Mouse (Mus musculus) limb, embryonic 13.5 days (tissue): ENCODE data around the gene Slc2a5. TPM values are rescaled to one million over a fixed set of nuclear protein-coding genes. Genes with fewer than 3 reads are reported as not detected.

Experiments
- ATAC-seq: fragments of 200-750 bp; cut with Nextera tagmentation; 2 replicates; pipeline ENCODE4 v1.8.0; 2017; ENCODE audit warnings: low read depth, moderate number of reproducible peaks, moderate TSS enrichment; ENCODE audit not compliant: low FRiP score
- H3K27ac ChIP-seq: fragments of 300-500 bp; sonication (generic); 2 replicates; pipeline ENCODE4 v1.5.1; 2015; ENCODE audit warnings: inconsistent platforms, mild to moderate bottlenecking, moderate library complexity
- H3K27me3 ChIP-seq: fragments of 300-500 bp; sonication (generic); 2 replicates; pipeline ENCODE4 v1.6.1; 2015; ENCODE audit warnings: mild to moderate bottlenecking, inconsistent platforms
- H3K36me3 ChIP-seq: fragments of 300-500 bp; sonication (generic); 2 replicates; pipeline ENCODE4 v1.6.1; 2015; ENCODE audit warnings: inconsistent platforms, mild to moderate bottlenecking, moderate library complexity
- H3K4me1 ChIP-seq: fragments of 300-500 bp; sonication (generic); 2 replicates; pipeline ENCODE4 v1.6.1; 2015; ENCODE audit warnings: inconsistent platforms
- H3K4me2 ChIP-seq: fragments of 300-500 bp; sonication (generic); replicated peaks from 2 replicates; pipeline ENCODE4 v1.6.1; 2015; ENCODE audit warnings: inconsistent platforms, mild to moderate bottlenecking, moderate library complexity
- H3K4me3 ChIP-seq: fragments of 300-500 bp; sonication (generic); 2 replicates; pipeline ENCODE4 v1.5.1; 2015; ENCODE audit warnings: moderate library complexity, mild to moderate bottlenecking, inconsistent platforms
- H3K9ac ChIP-seq: fragments of 300-500 bp; sonication (generic); 2 replicates; pipeline ENCODE4 v1.6.1; 2015; ENCODE audit warnings: mild to moderate bottlenecking, inconsistent platforms
- H3K9me3 ChIP-seq: fragments of 300-500 bp; sonication (generic); 2 replicates; pipeline ENCODE4 v1.6.1; 2016; ENCODE audit warnings: inconsistent platforms
- WGBS: fragments of 180-500 bp; shearing (Covaris S2); methylation state at CpG from one replicate; pipeline ENCODE4 v1.1.7; 2015; 5-methylcytosine and 5-hydroxymethylcytosine counted together
- polyA plus RNA-seq: library from polyadenylated mRNA; unstranded; fragments of >200 nt; fragmentation: Nextera tagmentation; extraction: Ambion mirVana; gene quantifications from 2 replicates; pipeline ENCODE4 v1.2.1, GENCODE M21; 2015

Slc2a5 gene
- polyA plus RNA-seq, 1 experiment from 2014 or later, result 2.2 TPM

GRCm38 (mm10) chr4:150155301-150155700 lies 36.2 kb downstream of the Slc2a5 start:
- Histone ChIP-seq H3K4me1 (no peaks in the 10 kb centered on the region), H3K27me3 (no peaks in the 10 kb centered on the region), H3K9me3 (no peaks in the 10 kb centered on the region), H3K9ac (no peak overlapping the region), H3K27ac (no peak overlapping the region), H3K36me3 (no peaks in the 10 kb centered on the region), H3K4me2 (no peak overlapping the region), H3K4me3 (no peak overlapping the region)
- WGBS, result 90% methylated on average over 4 of the region's 4 CpGs
- ATAC-seq, result no peak

GRCm38 (mm10) chr4:150155731-150156130 lies 36.6 kb downstream of the Slc2a5 start:
- no peak overlapping the region for H3K4me3 ChIP-seq
- H3K4me1 ChIP-seq, result no peaks in the 10 kb centered on the region
- no peak for ATAC-seq
- 86% methylated on average over 4 of the region's 4 CpGs for WGBS
- H3K9me3 ChIP-seq, result no peaks in the 10 kb centered on the region
- H3K4me2 ChIP-seq, result no peak overlapping the region
- H3K36me3 ChIP-seq, result no peaks in the 10 kb centered on the region
- no peak overlapping the region for H3K9ac ChIP-seq
- H3K27ac ChIP-seq, result no peak overlapping the region
- H3K27me3 ChIP-seq, result no peaks in the 10 kb centered on the region

- Histone ChIP-seq H3K9ac (no peak overlapping the region), H3K27ac (no peak overlapping the region), H3K36me3 (no peaks in the 10 kb centered on the region), H3K4me3 (no peak overlapping the region), H3K4me2 (no peak overlapping the region), H3K27me3 (no peaks in the 10 kb centered on the region), H3K4me1 (no peaks in the 10 kb centered on the region), H3K9me3 (no peaks in the 10 kb centered on the region)
- WGBS, result 72% methylated on average over 14 of the region's 14 CpGs
- ATAC-seq, result no peak
Observed at GRCm38 (mm10) chr4:150157348-150157882, 38.3 kb downstream of the Slc2a5 start.

GRCm38 (mm10) chr4:150159458-150159857 lies 40.4 kb downstream of the Slc2a5 start:
- Histone ChIP-seq H3K27ac (no peak overlapping the region), H3K9me3 (0 out of 2 replicates have a peak, but pooled peaks cover 4% of the 10 kb centered on the region), H3K4me2 (no peak overlapping the region), H3K9ac (no peak overlapping the region), H3K27me3 (no peaks in the 10 kb centered on the region), H3K4me3 (no peak overlapping the region), H3K36me3 (no peaks in the 10 kb centered on the region), H3K4me1 (no peaks in the 10 kb centered on the region)
- 78% methylated on average over 2 of the region's 2 CpGs for WGBS
- ATAC-seq, result no peak

GRCm38 (mm10) chr4:150162561-150163169 lies 43.6 kb downstream of the Slc2a5 start:
- H3K9me3 ChIP-seq, result 0 out of 2 replicates have a peak, but pooled peaks cover 4% of the 10 kb centered on the region
- ATAC-seq, result no peak
- H3K4me3 ChIP-seq, result no peak overlapping the region
- H3K36me3 ChIP-seq, result no peaks in the 10 kb centered on the region
- no peaks in the 10 kb centered on the region for H3K27me3 ChIP-seq
- no peaks in the 10 kb centered on the region for H3K4me1 ChIP-seq
- no peak overlapping the region for H3K27ac ChIP-seq
- H3K9ac ChIP-seq, result no peak overlapping the region
- WGBS, result 78% methylated on average over 13 of the region's 13 CpGs
- H3K4me2 ChIP-seq, result no peak overlapping the region

GRCm38 (mm10) chr4:150164875-150165274 lies 45.8 kb downstream of the Slc2a5 start:
- Histone ChIP-seq H3K4me2 (peak overlapping the region; percentile 27; the same call in 1 of the 2 replicates), H3K27me3 (no peaks in the 10 kb centered on the region), H3K4me3 (0 out of 2 replicates have a peak overlapping the region, but pooled peaks have one; percentile 5), H3K9me3 (0 out of 2 replicates have a peak, but pooled peaks cover 4% of the 10 kb centered on the region), H3K9ac (no peak overlapping the region), H3K36me3 (no peaks in the 10 kb centered on the region), H3K27ac (no peak overlapping the region), H3K4me1 (no peaks in the 10 kb centered on the region)
- whole genome bisulfite sequencing, result 35% methylated on average over 13 of the region's 13 CpGs
- no peak for ATAC-seq

GRCm38 (mm10) chr4:150168406-150168805 lies 49.3 kb downstream of the Slc2a5 start:
- Histone ChIP-seq H3K9me3 (0 out of 2 replicates have a peak, but pooled peaks cover 4% of the 10 kb centered on the region), H3K9ac (no peak overlapping the region), H3K36me3 (no peaks in the 10 kb centered on the region), H3K4me2 (no peak overlapping the region), H3K4me1 (no peaks in the 10 kb centered on the region), H3K27me3 (no peaks in the 10 kb centered on the region), H3K4me3 (no peak overlapping the region), H3K27ac (no peak overlapping the region)
- no peak for ATAC-seq
- 79% methylated on average over 10 of the region's 10 CpGs for WGBS

GRCm38 (mm10) chr4:150172107-150172506 lies 53.0 kb downstream of the Slc2a5 start:
- H3K4me3 ChIP-seq, result no peak overlapping the region
- 76% methylated on average over 8 of the region's 8 CpGs for WGBS
- ATAC-seq, result no peak
- H3K4me2 ChIP-seq, result no peak overlapping the region
- H3K27ac ChIP-seq, result no peak overlapping the region
- no peak overlapping the region for H3K9ac ChIP-seq
- no peaks in the 10 kb centered on the region for H3K36me3 ChIP-seq
- H3K4me1 ChIP-seq, result peaks cover 5% of the 10 kb centered on the region; the same call in 1 of the 2 replicates
- H3K9me3 ChIP-seq, result no peaks in the 10 kb centered on the region
- no peaks in the 10 kb centered on the region for H3K27me3 ChIP-seq

- no peak for ATAC-seq
- Histone ChIP-seq H3K27me3 (no peaks in the 10 kb centered on the region), H3K9me3 (no peaks in the 10 kb centered on the region), H3K27ac (no peak overlapping the region), H3K9ac (no peak overlapping the region), H3K36me3 (no peaks in the 10 kb centered on the region), H3K4me3 (no peak overlapping the region), H3K4me1 (peaks cover 9% of the 10 kb centered on the region; the same call in 1 of the 2 replicates), H3K4me2 (0 out of 2 replicates have a peak overlapping the region, but pooled peaks have one; percentile 9)
- 61% methylated on average over 10 of the region's 10 CpGs for WGBS
Observed at GRCm38 (mm10) chr4:150173281-150173680, 54.2 kb downstream of the Slc2a5 start.

- ATAC-seq, result no peak
- peaks cover 13% of the 10 kb centered on the region; the same call in 1 of the 2 replicates for H3K4me1 ChIP-seq
- WGBS, result 93% methylated on average over 14 of the region's 14 CpGs
- no peak overlapping the region for H3K9ac ChIP-seq
- no peaks in the 10 kb centered on the region for H3K27me3 ChIP-seq
- H3K9me3 ChIP-seq, result no peaks in the 10 kb centered on the region
- H3K4me2 ChIP-seq, result no peak overlapping the region
- H3K36me3 ChIP-seq, result no peaks in the 10 kb centered on the region
- H3K4me3 ChIP-seq, result no peak overlapping the region
- no peak overlapping the region for H3K27ac ChIP-seq
Observed at GRCm38 (mm10) chr4:150174027-150174426, 54.9 kb downstream of the Slc2a5 start.

- Histone ChIP-seq H3K9me3 (no peaks in the 10 kb centered on the region), H3K27ac (no peak overlapping the region), H3K4me1 (peaks cover 13% of the 10 kb centered on the region; the same call in 1 of the 2 replicates), H3K4me2 (peak overlapping the region; percentile 44), H3K36me3 (no peaks in the 10 kb centered on the region), H3K4me3 (no peak overlapping the region), H3K27me3 (no peaks in the 10 kb centered on the region), H3K9ac (no peak overlapping the region)
- ATAC-seq, result 0 out of 2 replicates have a peak, but pooled peaks have one; percentile 20
- 7% methylated on average over 7 of the region's 7 CpGs for WGBS
Observed at GRCm38 (mm10) chr4:150176535-150176934, 57.5 kb downstream of the Slc2a5 start.

- WGBS, result 64% methylated on average over 8 of the region's 8 CpGs
Observed at GRCm38 (mm10) chr4:150177122-150177521, 58.0 kb downstream of the Slc2a5 start.

More at GRCm38 (mm10) chr4:150177122-150177521, 58.0 kb downstream of the Slc2a5 start:
- ATAC-seq, result no peak
- no peaks in the 10 kb centered on the region; the same call in 1 of the 2 replicates for H3K9me3 ChIP-seq
- H3K4me2 ChIP-seq, result no peak overlapping the region
- H3K9ac ChIP-seq, result no peak overlapping the region
- H3K4me3 ChIP-seq, result no peak overlapping the region
- H3K4me1 ChIP-seq, result peaks cover 13% of the 10 kb centered on the region; the same call in 1 of the 2 replicates
- no peak overlapping the region for H3K27ac ChIP-seq
- H3K27me3 ChIP-seq, result no peaks in the 10 kb centered on the region
- H3K36me3 ChIP-seq, result no peaks in the 10 kb centered on the region
